Mouse (Mus musculus) right cerebral cortex, postnatal 4 days (tissue): ENCODE results near the gene Acsbg1.
A peak's percentile ranks its signal among the peaks of the same experiment; 100 is the strongest.
"Not testable (repeated sequence)": the region's sequence is repeated elsewhere in the genome, so short reads cannot be mapped to it uniquely, and the experiment has no call there.

Source experiments
- DNase-seq: peaks from one replicate; pipeline ENCODE4 v3.0.0-alpha.2; 2022

Acsbg1 gene

GRCm38 (mm10) chr9:54604131-54604654 is 57.5 kb downstream of the Acsbg1 start:
- no peak for DNase-seq

GRCm38 (mm10) chr9:54602916-54603315 is 58.8 kb downstream of the Acsbg1 start:
- DNase-seq: no peak

- DNase-seq: no peak
These were observed 59.3 kb downstream of the Acsbg1 start for GRCm38 (mm10) chr9:54602386-54602785.

GRCm38 (mm10) chr9:54596752-54597465 is 64.8 kb downstream of the Acsbg1 start:
- no peak for DNase-seq

- DNase-seq: not testable (repeated sequence)
These were observed 68.0 kb downstream of the Acsbg1 start for GRCm38 (mm10) chr9:54593652-54594051.

GRCm38 (mm10) chr9:54587863-54588262 is 73.8 kb downstream of the Acsbg1 start:
- DNase-seq: no peak

GRCm38 (mm10) chr9:54586199-54587061 is 75.2 kb downstream of the Acsbg1 start, which contains the start of gene Idh3a:
TSS of gene Idh3a (plus strand) at chr9:54586334.
- DNase-seq: peak; percentile 99

- no peak for DNase-seq
These were observed 75.9 kb downstream of the Acsbg1 start for GRCm38 (mm10) chr9:54585839-54586198.

- not testable (repeated sequence) for DNase-seq
These were observed 77.5 kb downstream of the Acsbg1 start for GRCm38 (mm10) chr9:54584127-54584526.

- DNase-seq: no peak
These were observed 78.0 kb downstream of the Acsbg1 start for GRCm38 (mm10) chr9:54583712-54584111.

- DNase-seq: no peak
These were observed 90.4 kb downstream of the Acsbg1 start for GRCm38 (mm10) chr9:54571130-54571839.

- DNase-seq: no peak
These were observed 92.9 kb downstream of the Acsbg1 start for GRCm38 (mm10) chr9:54568732-54569131.

- no peak for DNase-seq
These were observed 94.7 kb downstream of the Acsbg1 start for GRCm38 (mm10) chr9:54566958-54567357.

- no peak for DNase-seq
These were observed 100.7 kb downstream of the Acsbg1 start for GRCm38 (mm10) chr9:54560831-54561601.

- DNase-seq: peak; percentile 70
These were observed 101.7 kb downstream of the Acsbg1 start, which contains the start of gene Cib2 for GRCm38 (mm10) chr9:54559771-54560471. TSS of gene Cib2 (minus strand) at chr9:54560218.

GRCm38 (mm10) chr9:54558731-54559130 is 102.9 kb downstream of the Acsbg1 start:
- no peak for DNase-seq

- no peak for DNase-seq
These were observed 106.6 kb downstream of the Acsbg1 start for GRCm38 (mm10) chr9:54555044-54555443.
